Mouse (Mus musculus): Measurements from ENCODE around the gene Stxbp2.

The Stxbp2 gene

DNA sequence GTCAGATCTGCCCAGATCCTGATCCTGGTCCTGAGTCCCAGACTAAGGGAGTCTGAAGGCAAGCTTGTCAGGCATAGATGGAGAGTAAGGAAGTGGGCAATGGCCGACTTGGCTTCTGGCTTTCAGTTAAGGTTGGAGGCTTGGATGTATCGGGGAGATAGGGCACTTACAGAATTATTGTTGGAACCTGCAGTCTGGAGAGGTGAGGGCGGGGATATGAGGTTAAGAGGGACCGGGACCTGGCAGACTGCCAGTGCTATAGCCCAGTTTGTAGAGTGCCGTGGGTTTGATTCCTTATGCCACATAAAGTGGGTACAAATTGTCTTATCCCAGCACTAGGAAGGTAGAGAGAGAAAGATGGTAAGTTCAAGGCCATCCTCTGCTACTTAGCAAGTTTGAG lies 48.9 kb downstream of the Stxbp2 start:
- no peak for DNase-seq (ENCODE audit: low read depth in 1 of 2, low spot score in 2 of 2)

- DNase-seq (ENCODE audit: low read depth in 1 of 2, low spot score in 2 of 2): no peak
Observed at GRCm38 (mm10) chr8:3682435-3682834, 51.7 kb downstream of the Stxbp2 start.

DNA sequence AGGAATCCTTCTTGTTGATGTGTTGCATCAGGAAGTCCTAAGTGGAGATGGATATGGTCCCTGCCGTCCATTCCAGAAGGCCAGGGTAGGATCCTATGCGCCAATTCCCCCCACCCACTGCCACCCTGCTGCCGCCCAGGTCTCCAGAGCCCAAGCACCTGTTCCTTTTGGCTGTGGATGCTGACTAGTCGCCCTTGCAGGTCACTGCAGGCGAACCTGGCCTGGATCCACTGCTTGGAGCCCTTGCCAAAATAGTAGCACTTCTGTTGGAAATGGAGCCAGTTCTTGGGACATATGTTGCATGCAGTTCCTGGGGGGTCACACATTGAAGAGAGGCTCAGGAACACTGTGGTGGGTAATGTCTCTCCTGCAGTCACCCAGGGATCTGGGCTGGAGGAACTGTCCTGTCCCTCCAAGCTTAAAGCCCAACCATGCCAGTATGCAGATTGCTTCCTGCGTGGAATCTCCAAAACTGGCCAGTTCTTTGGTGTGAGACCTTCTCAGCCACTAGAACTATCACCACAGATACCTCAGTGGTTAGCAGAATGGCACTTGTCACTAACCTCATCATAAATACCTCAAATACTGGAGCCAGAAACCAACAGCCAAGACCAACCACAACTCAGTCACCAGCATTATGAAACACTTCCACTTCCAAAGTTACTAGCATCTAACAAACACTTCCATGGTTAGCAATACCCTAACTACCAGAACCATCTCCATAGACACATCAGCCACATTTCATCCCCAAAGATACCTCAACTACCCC lies 52.8 kb downstream of the Stxbp2 start:
- no peak for DNase-seq (ENCODE audit: low read depth in 1 of 2, low spot score in 2 of 2)

DNA sequence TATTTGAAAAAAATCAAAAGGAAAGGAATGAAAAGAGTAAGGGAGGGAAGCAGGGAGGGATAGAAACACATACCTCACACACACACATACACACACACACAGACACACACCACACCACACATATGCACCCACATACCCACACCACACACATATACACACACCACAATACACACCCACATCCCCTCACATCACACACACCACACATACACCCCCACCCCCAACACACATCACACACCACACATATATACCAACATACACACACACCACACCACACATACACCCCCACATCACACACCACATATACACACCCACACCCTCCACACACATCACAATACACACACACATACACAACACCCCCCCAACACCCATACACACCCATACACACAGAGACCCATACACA lies 53.8 kb downstream of the Stxbp2 start:
- DNase-seq (ENCODE audit: low read depth in 1 of 2, low spot score in 2 of 2): no peak

DNA sequence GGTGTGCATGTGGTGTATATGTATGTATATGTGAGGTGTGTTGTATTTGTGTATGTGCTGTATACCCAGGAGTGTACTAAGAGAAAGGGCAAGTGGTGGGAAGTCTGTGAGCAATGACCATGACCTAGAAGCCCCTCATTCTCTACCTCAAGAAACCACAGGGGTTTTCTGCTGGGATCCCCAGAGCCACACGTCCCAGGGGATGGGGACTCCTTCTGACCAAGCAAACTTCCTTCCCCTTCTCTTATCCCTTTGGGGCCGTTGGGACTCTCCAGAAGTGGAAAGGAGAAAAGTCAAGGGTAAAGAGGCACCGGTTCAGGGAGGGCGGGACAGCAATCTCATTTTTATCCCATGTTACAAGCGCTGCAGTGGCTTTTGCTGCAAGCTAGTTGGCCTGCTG lies 54.7 kb downstream of the Stxbp2 start:
- no peak for DNase-seq (ENCODE audit: low read depth in 1 of 2, low spot score in 2 of 2)

- DNase-seq (ENCODE audit: low read depth in 1 of 2, low spot score in 2 of 2): no peak
Observed at GRCm38 (mm10) chr8:3687537-3687936, 56.8 kb downstream of the Stxbp2 start.

DNA sequence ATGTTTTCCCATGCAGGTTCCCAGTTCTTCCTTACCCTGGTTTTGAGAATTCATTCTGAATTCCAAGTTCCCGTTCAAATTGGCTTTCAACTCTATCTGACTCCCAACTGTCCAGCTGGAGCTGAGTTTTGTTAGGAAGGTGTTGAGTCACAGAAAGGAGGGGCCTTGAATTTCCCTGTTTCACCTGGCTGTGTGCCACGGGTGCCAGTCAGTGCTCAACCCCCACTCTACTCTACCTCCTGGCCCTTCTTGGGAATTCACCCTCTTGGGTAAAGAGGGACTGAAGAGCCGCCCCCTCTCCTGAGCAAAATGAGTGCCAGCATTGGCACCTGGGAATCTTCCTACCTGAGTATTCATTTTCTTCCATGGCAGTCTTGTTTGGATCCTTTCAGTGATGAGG lies 60.0 kb downstream of the Stxbp2 start:
- no peak for DNase-seq (ENCODE audit: low read depth in 1 of 2, low spot score in 2 of 2)

Measured in monocyte, adult 2 months (primary cell).